Mouse (Mus musculus): ENCODE results near the gene Synpo2. TPM values are rescaled to one million over a fixed set of nuclear protein-coding genes. Genes with fewer than 3 reads are reported as not detected.
A peak's percentile ranks its signal among the peaks of the same experiment; 100 is the strongest.

Gene Synpo2
- polyA plus RNA-seq, 2 experiments from 2014 or later: 0.13 TPM; not detected in 1

DNA sequence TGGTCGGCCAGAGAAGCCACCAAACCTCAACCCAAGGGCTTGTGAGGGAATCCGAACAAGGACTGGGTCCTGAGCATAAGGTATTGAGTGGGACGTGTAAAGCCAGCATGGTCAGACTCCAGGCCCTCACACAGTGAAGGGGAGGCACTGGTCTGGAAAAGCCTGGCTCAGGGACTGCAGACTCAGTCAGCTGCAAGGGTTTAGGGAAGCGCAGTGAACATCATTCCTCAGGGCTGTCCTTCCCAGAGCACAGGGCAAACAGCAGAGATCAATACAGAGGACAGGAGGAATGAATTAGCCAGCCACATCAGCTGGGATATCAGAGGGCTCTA, 72.8 kb downstream of the Synpo2 start:
- no peak for ATAC-seq

DNA sequence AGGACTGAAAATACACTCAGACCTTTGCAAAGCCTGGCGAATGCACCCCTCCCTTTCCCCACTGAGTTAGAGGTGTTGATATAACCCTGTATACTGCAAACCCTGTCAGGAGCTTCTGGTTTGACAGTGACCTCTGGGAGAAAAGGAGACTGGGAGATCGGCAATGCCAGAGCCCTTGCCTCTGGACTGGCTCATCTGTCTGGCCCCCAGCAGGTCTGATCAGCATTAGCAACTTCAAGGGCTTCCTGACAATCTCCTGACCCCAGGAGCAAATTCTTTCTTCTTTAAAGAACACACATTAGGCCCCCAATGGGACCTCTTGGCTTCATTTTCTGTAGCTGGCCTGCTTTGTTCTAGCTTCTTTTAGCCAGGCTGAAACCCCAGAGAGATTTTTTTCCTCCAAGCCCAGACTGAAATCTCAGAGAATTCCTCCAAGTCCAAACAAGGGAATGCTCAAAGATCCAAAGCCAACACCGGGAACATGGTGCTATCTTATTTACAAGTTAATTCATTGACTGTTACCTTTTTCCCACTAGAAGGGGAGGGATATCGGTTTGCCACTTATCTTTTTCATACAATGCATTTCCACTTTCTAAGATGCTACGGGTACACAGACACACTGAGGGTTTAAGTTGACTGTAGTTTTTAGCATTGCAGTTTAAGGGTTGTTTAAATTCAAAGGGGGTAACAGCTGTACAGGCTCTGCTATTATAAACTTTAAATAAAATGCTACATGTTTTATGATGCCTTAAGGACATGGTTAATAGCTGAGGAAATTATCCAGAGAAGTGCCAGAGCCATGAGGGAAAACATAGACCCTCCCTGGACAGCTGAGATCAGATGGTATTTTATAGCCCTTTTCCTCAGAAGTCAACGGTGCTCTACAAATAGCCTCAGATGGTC, 73.4 kb downstream of the Synpo2 start:
- ATAC-seq: no peak

DNA sequence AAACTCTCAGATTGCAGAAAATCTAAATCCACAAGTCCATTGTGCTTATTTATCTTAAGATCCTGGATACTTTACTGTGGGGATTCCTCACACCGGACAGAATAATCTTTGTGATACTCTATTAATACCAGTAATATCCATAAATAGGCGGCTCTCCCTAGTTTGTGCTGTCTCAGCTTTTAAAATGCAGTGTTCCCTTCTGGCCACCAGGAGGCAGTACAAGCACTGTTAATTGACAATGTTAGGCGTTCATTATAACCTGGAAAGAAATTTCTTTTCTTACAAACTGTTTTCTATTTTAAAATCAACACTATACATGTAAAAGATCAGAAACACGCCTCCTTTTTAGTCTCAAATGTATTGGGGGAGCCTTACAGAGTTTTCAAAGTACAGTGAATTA, 75.2 kb downstream of the Synpo2 start:
- peak; percentile 71 for ATAC-seq

DNA sequence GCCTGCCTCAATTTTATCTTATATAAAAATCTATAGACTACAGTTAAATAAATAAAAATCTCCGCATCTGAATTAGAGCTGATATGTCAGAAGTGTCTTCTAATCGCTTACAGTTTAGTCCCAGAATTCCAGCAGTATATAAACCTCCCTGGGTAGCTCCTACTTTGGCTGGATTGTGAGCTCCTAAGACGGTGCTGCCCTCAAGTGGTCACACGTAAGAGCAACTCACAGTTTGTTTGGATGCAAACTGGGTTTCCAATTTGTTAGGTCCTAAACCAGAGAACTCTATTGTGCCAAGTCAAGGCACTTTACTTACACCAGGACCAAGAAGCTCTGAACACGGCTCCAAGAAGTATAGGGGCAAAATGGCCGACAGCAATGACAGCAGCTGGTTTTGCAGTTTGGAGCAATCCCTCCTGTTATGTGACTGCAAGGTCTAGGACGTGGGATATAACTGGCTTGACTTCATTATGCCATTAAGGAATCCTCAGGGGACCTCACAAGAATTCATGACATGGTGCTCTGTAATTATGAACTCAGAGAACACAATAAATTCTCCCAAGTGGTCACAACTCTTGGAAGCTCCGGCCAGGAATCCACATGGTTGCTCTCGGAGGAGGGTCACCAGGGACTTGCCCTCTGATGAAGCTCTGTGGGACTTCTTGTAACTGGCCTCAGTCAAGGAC, 76.7 kb downstream of the Synpo2 start:
- no peak for ATAC-seq

DNA sequence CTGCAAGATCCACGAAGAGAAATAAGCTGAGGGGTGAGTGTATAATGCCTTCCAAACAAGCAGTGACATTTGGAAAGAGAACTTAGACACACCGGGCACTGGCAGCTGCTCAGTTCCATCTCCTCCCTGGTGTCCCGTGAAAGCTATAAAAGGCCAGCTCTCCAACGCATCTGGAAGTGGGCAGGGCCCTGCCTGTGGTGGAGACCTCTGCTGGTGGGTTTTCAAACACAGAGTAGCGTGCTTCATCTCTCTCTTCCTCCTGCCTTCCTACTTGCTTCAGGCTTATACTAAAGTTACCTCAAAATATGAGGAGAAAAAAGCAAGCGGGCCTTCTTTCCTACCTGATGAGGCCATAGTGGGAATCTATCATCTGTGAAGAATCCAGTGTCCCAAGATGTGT, 77.4 kb downstream of the Synpo2 start:
- no peak for ATAC-seq

DNA sequence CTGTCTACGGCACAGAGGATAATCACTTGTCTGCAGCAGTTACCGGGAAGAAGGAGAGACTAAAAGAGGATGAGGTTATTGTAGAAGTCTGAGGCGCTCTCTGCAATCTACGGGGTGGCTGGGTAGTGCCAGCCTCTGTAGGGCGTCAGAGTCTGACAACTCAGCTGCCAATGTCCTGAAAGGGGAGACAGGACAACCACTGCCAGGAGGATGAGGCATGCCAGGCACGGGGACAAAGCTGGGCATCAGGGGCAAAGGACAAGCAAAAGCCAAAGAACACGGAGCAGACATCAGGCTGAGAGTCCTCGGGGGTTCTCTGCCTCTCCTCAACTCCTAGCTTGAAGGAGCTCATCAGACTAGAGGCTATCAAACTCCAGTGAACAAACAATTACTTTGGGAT, 82.6 kb downstream of the Synpo2 start:
- no peak for ATAC-seq

DNA sequence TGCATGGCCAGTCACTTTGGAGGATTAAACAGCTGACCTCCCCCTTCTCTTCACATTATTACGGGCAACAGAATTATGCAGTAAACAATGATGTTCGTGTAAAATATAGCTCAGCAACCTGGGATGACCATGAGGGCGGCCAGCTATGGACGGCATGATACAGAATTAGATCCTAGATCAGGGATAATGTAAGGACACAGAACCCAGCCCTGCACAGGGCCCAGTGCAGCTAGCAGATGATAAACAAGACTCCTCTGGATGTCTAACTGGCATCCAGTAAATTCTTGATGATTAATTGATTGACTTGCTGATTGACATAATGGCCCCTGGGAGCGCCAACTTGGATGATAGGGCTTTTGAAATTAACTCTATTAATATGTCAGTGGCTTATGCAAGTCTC, 83.0 kb downstream of the Synpo2 start:
- ATAC-seq: no peak

DNA sequence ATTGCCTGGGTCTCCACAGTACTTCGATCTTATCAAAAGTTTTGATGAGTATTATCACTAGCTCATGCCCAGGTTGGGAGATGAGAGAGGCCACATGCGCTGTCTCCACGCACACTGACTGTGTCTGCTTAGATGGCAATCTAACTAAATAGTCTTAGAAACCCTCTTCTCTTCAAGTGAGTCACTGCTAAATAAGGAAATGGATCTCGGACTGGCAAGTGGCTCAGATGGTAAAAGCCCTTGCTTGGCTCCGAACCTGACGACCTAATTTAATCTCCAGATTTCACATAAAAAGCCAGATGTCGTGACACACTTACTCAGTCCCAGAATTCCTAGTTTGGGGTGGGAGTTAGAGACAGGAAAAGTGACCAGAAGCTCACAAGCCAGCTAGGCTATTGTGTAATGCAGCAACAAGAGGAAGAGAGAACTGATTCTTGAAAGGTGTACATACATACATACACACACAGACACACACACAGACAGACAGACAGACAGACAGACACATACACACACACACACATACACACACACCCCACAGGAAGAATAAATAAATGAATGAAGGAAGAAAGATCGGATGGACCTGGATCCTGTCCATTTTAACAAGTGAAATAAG, 85.3 kb downstream of the Synpo2 start:
- ATAC-seq: no peak

DNA sequence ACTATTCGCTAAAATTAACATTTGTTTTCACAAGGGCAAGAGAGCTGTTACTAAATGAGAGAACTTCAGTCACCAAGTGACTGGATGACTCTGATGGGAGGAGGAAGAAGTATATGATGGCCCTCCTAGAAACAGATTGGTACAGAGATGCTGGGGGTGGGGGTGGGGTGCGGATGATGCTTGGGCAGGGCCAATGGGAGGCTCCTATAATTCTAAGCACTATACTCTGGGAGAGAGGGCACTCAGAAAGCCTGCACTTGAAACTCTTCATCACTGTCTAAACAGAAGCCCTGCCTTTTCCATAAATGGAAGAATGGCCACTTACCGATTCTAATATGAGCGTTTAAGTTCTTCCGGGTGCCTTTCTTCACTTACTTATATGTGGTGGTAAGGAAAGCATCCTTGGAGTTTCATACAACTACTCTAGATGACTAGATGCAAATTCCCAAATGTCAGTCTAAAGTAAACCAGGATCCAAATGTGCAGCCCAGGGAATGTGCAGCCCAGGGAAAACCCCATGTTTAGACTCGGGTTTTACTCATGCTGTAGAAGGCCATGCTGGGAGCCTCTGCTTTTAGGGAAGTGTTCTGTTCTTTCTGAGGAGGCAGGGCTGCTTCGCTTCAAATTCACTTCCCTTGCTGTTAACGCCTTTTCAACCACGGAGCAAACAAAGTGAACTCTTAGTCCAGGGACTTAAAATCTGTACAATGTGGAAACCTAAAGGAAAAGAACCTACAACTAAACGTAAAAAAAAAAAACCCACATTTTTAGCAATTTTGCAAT, 86.4 kb downstream of the Synpo2 start:
- no peak for ATAC-seq

DNA sequence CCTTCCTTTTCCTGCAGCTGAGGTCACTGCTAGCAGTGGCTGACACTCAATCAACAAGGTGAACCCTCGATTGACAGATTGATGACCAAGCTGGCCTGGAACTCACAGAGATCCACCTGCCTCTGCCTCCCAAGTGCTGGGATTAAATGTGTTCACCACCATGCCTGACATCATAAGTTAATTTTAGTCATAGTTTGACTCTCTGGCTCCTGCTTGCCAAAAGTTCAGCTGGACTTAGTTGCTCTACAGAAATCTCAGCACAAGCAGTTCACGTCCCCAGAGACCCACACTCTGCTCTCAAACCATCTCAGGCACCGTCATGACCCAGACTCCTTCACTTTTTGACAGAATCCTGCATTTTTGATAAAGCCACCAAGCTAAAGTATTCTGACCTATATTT, 87.3 kb downstream of the Synpo2 start:
- no peak for ATAC-seq

DNA sequence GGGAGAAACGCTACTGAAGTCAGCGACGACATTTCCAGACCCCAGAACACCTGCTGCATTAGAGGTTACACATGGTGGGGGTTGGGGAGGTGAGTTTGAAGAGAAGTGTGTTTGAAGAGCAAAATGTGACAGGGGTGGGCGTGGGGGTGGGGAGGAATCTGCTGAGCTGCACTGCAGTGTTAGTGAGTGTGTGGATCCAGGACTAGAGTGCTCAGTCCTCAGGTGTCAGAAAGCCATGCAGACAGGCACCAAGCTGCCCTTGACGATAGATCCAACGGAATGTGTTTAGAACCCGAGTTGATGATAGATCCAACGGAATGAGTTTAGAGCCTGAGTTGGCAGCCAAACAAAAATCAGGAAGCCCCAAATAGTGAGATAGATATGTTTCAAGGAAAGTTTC, 89.4 kb downstream of the Synpo2 start:
- ATAC-seq: no peak

DNA sequence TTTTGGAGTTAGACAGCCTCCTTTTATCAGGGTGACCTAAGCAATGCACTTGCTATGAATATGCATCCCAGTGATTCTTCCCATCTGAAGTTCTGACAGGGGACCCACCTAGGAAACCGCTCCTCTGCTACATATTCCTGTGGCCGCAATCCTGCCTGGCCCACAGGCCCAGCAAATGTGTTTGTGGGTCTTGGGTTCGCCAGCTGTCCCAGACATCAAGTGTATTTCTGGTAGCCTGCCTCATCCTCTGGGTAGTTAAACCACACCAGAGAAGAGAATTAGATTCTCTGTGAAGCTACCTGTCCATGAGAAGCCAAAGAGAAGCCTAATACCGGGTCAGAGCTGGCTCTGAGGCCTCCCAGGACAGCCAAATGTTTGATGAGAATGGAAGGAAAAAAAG, 90.0 kb downstream of the Synpo2 start:
- ATAC-seq: no peak

DNA sequence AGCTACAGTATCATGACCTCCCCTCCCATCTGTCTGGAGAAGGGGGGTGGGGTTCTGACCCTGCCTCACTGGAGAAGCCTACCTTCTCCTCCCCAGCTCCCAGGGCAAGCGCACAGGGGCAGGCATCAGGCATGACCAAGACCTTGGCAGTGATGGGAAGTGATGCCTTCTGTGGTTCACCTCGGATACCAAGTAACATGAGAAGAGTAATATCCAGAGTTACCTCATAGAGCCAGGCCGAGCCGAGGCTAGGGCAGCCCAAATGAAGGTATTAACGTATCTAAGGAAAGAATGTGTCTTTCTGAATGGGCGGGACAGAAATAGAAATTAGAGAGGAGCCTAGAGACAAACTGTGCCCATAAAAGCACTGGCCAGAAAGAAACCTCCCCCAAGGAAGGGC, 92.5 kb downstream of the Synpo2 start:
- ATAC-seq: no peak

DNA sequence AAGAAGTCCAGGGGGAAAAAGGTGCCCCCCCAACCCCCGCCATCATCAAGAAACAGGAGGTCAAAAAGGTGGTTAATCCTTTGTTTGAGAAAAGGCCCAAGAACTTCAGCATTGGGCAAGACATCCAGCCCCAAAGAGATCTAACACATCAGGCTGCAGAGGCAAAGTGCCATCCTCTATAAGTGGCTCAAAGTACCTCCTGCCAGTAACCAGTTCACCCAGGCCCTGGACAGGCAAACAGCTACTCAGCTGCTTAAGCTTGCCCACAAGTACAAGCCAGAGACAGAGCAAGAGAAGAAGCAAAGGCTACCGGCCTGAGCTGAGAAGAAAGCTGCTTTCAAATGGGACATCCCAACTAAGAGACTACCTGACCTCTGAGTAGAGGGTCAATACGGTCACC, 93.7 kb downstream of the Synpo2 start:
- no peak for ATAC-seq

DNA sequence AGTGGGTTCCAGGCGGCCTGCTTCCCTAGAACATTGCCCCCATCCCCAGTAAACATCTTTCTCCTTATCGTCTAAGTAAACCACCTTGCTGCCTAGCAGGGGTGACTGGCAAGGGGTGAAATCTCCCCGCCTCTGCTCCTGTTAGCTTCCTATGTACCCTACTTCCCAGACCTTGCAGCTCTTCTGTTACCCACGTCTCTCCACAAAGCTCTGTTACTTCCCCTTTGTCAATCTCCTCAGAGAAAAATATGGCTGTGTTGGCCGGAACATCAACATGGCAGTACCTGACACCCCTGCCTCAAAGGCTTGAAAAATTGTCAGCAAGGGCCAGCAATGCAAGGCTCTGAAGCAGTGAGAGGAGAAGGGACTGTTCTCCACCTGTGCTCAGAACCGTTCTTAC, 94.9 kb downstream of the Synpo2 start:
- no peak for ATAC-seq

DNA sequence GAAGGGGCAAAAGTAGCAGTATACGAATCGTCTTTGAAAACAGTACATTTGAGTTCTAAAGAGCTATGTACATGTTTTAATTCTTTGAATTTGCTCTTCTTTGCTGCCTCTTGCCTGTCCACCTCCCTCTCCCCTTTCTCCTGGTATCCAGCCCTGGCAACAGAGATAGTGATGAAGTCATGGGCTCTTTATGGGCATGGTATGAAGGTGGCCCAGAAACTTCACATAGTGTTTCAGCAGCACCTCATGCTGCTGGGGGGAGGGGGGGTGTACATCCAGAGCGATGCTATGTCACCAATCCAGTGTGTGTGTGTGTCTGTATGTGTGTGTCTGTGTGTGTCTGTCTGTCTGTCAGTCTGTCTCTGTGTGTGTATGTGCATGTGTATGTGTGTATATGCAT, 95.8 kb downstream of the Synpo2 start:
- no peak for ATAC-seq

DNA sequence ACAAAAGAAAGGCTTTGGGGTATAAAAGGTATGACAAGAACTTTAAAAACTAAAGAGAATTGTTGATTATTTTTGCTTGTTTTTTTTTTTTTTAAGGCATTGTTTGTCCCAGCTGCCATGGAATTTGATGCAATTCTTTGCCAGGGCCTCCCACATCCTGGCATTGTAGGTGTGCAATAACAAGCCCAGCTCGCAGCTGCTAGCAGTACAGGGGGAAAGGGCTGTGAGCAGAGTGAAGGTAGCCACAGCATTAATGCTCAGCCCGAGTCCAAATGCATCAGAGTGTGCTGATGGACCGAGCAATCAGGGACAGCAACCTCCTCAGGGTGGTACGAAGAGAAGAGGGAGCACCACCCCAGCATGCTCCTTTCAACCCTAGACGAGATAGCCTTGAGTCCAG, 96.3 kb downstream of the Synpo2 start:
- ATAC-seq: no peak

DNA sequence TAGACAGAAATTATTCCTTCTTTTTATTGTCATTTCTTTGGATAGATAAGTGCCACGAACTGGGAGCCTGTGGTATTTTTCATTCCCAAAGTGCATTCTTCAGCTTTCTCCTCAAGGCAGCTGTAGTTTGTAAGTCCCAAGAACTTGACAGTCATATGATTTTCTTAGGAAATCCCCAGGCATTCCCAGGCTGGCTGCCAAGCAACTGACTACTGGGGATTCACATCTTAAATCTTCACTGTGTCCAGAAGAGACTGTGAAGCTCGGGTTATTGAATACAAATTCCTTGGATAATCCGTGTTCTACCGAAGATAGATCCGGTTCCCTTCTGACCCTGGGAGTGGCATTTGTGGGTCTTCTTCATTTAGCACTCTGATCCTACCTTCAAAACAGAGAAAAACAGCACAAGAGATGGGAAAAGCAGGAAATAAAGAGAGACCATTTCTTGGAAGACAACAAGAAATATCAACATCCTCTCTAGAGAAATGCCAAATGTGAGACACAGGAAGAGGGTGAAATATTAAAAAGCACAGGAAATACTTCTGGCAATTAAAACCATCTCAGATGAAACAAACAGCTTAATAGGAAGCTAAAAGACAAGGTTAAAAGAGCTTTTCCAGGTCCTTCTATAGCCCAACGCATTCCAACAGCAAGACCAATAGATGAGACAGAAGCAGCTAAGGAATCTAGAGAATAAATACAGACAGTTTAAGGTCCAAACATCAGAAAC, 97.5 kb downstream of the Synpo2 start:
- ATAC-seq: no peak

DNA sequence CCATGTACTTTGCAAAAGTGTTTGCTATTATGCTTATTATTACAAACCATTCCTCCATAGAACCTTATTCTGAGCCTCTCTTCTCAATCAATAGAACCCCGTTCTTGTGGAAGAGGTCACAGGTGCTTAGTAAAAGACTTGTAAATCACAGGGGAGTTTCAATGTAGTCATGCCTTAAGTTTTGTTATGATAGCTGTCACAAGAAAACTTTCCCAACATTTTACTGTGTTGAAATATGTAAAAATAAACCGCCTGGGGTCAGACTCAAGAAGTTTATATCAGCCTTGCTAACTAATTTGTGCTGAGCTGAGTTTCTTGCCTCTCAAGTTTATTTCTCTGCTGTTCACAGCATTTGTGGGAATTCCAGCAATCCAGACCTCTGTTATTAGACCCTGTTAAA, 103.8 kb downstream of the Synpo2 start:
- ATAC-seq: no peak

DNA sequence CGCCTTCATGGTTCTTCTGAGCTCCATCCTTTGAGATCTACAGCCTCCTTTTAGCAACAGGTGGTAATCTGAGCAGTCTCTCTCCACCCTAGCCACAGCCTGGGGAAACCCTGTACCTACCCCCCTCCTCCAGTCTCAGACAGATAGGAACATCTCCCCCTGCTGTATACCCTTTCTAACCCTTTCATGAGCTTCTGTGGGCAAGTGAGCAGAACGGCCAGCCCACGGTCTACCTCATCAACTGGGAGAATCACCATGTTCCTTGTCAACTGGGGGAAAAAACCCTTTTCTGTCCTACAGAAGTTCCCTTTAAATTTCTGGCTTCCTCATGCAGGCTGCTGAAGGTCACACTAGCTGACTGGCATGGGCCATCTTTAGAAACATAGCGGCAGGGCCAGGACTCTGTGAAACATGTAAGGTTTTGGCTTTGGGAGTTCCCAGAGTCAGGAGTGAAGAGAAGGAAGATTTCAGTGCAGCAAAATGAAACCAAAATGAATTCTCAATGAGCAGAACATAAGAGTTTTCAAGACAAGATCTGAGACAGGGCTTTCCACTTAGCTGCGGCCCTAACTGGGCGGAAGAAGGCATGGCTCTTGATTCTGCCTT, 104.7 kb downstream of the Synpo2 start:
- no peak for ATAC-seq

DNA sequence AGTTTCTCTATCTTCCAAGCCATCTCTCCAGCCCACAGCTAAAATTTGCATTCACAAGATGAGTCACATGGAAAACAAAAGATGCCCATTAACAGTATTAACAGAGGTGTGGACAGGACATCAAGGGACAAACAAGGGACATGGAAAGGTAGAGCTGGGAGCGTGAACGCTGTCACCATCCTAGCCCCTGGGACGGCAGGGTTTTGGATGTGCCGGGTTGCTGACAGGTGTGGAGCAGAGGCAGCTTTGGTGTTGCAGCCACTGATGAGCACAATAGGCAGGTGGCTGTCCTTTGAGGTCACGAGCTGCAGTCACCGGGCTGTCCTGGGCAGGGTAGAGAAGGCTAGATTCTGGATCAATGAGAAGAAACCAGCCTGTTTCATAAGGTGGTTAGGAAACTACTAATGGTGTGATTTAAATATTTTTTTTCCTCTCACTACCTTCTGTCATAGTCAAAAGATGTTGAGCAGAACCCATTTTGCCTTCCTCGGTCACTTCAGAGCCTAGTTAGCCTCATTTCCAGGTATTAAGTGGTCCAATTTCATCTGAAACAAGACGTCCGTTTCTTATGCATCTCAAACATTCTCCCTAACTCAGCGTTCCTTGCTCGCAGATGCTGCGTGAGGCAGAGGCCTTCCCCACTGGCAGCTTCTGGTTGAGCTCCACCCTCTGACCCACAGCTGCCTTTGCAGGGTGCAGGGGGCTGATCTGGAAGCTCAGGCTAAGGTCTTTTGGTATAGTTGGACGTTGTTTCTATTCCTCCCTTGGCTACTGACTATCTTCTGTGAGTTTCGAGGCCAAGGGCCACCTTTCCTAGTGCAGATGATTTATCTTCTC, 105.4 kb downstream of the Synpo2 start:
- no peak for ATAC-seq

All from activated CD4-positive, CD25-positive, alpha-beta regulatory T cell, adult 4 months (primary cell).